Mouse (Mus musculus): ENCODE results near the gene Lgals3.

Gene Lgals3

DNA sequence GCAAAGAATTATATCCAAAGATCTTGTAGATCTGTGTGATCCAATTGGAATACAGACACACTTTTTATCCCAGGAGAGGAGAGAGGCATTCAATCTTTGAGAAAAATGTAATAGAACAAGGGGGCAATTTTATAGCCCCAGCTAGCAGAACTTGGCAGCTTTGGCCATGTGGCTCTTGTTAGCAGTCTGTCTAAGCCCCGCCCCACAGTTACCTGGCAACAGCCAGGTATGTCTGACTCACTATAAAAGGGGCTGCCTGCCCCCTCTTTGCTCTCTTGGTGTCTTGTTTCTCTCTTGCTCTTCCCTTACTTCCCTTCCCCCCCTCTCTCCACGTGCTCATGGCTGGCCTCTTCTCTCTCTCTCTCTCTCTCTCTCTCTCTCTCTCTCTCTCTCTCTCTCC, 54.1 kb downstream of the Lgals3 start:
- DNase-seq (ENCODE audit: low read depth, low spot score), result no peak

DNA sequence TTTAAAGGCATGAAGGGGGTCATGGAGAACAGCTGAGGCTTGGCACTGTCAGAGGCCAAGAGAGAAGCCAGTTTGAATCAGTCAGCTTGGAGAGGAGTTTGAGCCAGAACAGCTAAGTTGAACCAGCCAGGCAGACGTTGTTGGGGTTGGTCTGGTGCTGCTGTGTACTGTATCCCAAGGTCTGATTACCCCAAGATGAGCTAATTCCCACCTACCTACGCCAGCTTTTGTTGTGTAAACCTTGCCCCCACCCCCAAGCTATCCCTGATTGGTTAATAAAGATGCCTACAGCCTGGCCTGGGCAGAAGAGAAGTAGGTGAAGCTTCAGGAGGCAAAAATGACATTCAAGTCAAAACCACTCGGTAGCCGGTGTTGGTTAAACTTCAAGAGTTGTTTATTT, 54.9 kb downstream of the Lgals3 start:
- DNase-seq (ENCODE audit: low read depth, low spot score), result no peak

DNA sequence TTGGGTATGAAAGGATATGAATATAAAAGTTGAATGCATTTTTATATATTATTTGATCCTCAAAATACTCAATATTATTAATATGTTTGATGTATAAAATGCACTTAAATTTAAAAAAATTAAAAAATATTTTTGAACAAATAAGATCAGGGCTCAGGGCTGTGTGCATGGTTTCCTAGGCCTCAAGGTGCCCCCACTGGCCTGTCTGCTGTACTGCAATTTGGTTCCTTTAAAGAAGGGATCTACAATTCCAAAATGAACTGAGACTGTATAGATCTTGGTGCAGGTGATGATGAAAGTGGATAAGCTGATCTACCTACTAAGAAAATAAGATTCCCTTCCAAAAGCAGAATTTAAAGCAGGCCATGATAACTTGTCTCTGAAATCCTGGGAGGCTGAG, 65.4 kb downstream of the Lgals3 start:
- no peak for DNase-seq (ENCODE audit: low read depth, low spot score)
